Mouse (Mus musculus) left cerebral cortex, adult 11 months (tissue): Measurements from ENCODE around the gene Prss12.
"Not testable (repeated sequence)": the region's sequence is repeated elsewhere in the genome, so short reads cannot be mapped to it uniquely, and the experiment has no call there.

ENCODE experiments used
- DNase-seq: peaks from one replicate; pipeline ENCODE4 v3.0.0; 2022; ENCODE audit warnings: low spot score

Prss12 gene

DNA sequence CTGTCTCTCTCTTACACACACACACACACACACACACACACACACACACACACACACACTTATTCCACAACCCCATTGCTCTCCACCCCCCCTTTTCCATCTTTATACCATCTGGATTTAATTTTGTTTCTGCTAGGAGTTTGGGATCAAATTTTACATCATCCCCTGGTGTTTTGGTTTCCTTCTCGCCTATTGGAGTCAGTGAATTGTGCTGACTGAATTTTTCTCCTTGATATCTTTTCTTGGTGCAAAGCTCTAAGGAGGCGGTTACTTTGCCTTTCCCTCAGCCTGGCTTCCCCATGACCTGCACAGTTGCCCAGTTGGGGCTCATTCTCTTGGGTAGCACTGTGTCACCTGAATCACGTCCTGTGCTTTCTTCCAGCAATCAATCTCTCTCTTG, 30.1 kb downstream of the Prss12 start:
- DNase-seq = no peak

DNA sequence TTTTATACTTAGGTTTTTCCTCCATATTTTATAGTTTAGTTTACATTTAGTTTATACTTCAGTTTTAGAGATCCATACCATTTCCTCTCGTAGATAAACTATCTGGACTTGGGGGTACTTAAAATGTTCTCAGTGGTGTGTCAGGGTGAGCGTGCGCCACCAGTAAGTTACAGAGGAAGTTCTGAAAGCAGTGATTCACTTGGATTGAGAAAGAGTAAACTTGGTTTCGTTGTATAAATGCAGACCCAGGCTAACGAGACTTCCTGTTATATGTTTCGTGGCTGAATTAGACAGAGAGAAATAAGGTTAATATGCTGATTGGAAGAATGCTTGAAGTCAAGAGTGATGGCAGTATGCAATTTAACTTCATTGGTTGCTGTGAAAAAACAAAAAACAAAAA, 34.6 kb downstream of the Prss12 start:
- DNase-seq = no peak

DNA sequence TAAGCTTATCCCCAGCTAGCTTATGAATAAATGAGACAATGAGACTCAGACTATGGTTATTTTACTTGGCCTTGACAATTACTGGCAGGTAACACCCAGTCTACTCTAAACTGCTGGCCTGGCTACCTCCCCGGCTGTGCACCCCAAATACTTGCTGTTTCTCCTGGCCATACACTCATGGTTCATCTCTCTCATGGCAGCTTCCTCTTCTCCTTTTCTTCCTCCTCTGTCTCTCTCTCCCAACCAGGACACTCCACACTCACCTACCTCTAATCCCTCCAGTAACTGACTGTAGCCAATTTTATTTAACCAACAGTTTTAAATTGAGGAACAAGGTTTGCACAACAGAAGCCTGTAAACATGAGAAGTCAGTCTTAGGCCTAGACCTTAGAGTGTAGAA, 45.1 kb downstream of the Prss12 start:
- no peak for DNase-seq

DNA sequence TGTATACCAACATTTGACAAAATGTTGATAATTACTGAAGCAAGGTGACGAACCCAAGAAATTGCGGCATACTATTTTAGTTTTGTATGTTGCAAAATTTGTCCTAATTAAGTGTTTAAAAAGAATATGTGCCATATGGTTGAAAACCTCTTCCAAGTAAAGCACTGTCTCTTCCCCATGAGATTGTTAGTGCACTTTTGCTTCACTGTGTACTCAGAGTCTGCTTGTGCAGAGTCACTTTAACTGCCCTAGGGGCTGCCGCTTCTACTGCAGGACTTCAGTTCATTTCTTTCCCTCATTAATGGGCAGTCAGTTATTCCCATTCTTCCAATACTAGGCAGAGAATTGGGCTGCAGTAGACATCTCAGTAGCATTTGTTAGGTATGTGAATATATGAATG, 46.5 kb downstream of the Prss12 start:
- no peak for DNase-seq

DNA sequence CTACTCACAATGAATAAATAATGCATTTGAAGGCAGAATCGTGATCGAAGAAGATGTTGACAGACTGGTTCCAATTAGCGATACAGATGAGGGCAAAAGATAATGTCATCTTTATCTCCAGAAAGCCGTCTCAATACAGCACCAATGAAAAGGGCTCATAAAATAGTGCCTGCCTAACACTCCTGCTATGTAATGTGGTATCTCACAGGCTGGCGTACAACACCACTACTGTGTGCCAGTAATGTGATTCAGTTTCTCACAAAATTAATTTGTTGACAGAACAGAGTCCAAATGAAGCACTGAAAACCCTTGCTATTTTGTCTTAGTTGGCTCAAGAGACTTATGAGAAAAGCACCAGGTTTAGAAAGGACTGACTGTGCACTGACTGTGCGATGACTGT, 48.4 kb downstream of the Prss12 start:
- DNase-seq = no peak

DNA sequence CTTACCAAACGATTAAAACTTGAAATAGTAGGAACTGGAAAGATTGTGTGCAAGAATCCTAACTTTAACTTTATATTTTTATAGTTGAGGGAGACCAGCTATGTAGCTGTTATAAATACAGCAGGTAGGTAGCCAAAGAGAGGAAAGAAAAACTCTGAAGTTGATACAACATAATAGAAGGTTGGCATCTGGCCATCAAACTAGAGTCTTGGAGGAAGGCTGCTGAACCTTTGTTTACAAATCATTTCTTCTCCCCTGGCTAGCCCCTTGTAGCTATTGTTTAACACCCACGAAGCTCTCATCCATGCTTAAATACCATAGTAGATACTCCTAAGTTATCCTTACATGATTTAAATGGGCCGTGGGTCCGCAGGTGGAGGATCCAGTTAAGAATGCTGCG, 52.1 kb downstream of the Prss12 start:
- DNase-seq = no peak

DNA sequence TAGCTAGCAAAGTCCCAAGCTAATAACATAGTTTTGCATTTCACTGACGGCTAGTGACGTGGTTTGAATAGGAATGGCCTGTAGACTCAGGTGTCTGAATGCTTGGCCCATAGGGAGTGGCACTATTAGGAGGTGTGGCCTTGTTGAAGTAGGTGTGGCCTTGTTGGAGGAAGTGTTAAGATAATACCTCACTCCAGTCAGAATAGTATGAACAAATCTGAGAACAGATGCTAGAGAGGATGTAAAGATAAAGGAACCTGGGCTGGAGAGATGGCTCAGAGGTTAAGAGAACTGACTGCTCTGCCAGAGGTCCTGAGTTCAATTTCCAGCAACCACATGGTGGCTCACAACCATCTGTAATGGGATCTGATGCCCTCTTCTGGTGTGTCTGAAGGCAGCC, 55.1 kb downstream of the Prss12 start:
- not testable (repeated sequence) for DNase-seq

DNA sequence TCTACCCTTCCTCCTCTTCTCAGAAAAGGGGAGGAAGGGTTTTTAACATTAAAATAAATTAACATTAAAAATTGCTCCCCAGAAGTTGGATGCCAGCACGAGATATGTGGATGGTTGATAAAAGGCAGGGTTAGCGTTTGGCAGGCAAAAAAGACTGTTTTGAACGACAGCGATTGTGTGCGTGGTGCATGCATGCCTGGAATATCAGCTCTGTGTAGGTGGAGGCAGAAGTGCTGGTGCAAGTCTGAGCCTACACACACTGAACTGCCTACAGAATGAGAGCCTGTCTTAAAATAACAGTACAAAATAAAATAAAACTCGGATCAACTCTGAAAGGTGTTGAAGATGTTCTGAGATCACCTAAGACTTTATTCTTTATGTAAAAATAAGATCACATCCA, 57.2 kb downstream of the Prss12 start:
- DNase-seq = peak; percentile 48

DNA sequence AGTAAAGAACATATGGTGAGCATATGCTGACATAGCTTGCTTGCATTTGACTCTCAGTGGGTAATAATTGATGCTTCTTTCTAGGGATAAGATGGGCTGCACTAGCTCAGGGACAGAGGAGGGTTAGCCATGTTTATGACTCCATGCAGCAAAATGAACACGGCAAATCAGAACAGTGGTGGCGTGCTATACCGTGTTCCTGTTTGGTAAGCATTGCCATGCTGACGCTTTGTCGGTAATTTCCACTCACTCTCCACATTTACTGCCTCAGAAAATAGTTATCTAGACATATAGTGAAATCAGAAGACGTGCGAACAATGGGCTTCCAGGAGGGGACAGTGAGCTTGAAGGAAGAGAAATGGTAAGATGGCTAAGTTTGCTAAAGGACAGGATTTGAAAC, 58.1 kb downstream of the Prss12 start:
- DNase-seq = no peak

DNA sequence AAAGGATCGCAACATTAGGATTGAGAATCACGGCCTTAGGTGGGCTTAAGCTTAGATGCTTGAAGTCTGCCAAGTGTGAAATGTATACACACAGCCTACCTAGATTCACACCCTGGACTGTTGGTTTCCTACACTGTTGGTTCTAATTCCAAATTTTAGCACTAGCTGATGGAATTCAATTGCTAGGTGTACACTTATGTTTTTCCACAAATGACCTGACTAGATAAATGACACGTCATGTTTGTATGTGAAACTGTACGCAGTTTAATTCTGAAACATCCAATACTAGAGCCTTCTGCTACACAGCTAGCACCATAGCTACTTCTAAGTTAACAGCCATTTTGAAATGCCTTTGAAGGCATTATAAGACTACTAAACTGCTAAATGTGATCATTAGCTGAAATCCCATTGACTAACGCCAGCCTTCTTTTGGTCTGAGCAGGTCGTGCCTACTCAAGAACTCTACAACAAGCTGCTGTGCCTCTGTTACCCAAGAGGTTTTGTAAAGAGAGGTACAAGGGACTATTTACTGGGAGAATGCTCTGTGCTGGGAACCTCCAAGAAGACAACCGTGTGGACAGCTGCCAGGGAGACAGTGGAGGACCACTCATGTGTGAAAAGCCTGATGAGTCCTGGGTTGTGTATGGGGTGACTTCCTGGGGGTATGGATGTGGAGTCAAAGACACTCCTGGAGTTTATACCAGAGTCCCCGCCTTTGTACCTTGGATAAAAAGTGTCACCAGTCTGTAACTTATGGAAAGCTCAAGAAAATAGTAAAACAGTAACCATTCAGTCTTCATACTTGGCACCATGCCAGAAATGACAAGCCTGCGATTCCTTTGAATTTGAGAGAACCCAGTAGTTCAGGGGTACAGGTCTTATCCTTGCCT, 59.3 kb downstream of the Prss12 start:
- no peak for DNase-seq

DNA sequence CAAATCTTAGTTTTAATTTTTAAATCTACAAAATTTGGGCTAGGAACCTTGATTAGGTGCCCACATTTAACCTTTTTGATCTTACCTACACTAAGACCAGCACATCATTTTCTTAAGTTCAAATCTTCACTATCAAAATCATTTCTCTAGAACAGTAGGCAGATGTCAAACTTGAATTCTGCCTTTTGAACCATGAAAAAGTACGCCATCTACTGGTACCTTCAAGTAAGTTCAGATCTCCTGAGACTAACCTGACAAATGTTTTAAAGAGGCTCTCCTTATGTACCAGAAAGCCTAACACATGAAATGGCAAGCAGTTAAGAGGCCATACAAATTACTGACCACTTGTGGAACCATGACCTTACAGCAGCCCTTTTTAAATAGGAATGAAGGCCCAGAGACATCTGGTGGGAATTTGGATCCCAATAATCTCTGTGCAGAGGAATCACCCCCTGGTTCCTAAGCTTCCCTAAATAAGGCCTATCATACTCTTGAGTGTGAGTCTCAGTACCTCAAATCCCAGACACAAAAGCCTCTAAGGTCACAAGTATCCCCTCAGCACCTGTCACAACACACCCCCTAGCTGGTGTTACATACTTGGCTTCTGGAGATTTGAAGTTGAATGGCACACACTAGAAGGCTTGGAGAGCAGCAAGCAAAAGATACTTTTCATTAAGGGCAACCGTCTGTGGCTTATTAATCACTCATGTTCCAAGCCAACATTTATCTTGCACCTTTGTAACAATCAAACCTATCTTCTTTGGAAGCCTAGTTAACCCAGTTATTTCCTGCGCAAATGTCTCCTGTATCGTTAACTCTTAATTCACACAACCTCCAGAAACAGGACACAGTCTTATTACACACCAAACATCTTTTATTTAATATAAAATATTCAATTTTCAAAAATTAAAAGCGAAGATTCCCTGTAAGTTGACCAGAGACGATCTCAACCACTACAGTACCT, 60.3 kb downstream of the Prss12 start:
- no peak for DNase-seq

DNA sequence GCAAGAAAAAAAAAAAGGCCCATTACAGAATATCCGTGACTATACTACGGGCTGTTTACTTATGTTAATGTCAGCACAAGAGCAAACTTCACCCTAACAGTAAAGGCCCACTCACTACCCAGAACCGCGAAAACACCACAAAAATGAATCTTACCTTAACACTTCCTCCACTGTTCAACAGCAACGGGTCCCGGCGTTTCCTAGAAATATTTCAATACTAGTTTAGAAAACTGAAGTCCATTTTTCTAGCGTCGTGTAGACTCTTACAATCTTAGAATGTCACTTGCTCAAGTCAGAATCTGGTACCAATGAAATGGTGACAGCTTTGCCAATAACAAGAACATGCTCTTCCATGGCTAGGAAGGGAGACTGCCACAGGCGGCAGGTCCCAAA, 60.9 kb downstream of the Prss12 start:
- DNase-seq = no peak

DNA sequence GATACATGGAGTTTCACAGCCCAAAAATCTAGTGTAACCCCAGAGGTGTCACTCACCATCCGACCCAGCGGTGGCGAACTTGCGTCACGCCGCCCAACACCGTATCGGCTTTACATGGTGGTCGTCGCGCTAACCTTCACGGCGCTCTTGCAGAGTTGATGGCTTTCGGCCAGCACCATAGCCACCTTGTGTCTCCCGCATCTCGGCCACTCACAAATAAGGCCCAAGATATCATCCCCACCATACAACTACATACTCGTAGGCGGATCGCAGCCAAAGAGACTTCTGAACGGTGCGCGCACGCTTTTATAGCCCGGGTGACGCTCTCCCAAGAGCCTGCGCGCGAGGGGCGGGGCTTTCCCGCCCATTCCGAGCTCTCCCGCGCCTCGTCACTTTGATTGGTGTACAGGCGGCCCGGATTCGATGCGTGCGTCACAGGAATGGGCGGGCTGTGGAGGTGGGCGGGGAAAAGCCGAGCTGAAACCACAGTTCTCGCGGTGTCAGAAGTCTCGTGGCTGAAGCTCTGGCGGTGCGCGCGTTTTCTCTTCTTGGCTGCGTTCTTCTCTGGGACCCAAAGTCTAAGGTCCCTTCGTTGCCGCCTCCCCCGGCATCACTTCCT, 61.5 kb downstream of the Prss12 start:
- peak; percentile 99 for DNase-seq

DNA sequence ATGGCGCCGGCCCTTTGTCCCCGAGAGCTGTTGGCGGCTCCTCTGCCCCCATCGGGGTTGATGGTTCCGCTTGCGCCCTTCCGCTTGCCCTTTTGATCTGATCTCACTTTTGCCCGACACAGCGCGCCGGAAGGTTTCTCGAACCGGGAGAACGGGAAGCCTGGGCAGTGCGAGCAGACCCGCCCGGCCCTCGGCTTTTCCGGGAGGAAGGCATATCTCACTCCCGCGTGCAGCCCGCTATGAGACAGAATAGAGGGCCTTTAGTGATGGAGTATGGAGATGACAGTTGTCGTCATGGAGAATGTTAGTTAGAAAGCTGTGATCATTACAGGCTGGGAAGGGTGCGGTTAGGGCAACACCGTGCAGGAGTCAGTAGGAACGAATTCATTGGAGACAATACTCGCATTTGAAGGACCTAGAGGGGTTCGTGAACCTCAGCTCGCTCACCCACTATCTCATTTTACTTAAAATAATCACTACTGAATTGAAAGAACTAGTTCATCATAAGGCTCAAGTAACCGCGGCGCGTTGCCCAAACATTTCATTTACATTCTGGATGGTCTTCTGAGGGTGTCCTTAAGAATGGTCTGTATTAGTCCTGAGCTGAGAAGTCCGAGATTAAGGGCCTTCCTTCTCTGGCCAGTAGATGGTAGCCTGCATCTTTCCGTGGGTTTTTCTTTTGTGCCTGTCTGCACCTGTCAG, 62.1 kb downstream of the Prss12 start:
- no peak for DNase-seq

DNA sequence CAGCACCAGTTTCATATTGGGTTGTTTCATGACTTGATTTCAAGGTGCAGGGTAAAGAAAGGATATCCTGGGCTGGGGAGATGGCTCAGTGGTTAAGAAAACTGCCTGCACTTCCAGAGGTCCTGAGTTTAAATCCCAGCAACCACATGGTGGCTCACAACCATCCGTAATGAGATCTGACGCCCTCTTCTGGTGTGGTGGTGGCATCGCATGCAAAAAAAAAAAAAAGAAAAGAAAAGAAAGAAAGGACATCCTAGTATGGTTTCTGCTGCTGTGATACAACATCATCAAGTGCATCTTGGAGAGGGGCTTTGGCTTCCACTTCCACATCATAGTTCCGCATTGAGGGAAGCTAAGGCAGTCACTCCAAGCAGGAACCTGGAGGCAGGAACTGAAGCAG, 65.1 kb downstream of the Prss12 start:
- no peak for DNase-seq

DNA sequence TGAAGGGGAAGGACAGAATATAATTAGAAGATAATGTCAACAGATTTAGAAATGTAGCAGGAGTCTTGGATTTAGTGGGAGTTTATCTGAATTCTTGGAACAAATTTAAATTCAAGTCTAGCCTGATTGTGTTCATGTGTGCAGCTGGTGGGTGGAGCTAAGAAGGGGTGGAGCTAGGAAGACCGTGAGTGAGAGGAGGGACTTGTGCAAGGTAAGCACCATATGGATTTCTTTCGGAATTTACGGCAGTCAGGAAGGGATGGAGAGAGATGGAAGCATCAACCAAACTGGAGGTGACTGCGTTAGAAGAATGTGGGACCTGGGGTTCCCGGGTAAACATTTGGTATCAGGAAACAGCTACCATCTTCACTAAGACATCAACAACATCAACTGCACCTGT, 68.2 kb downstream of the Prss12 start:
- no peak for DNase-seq

DNA sequence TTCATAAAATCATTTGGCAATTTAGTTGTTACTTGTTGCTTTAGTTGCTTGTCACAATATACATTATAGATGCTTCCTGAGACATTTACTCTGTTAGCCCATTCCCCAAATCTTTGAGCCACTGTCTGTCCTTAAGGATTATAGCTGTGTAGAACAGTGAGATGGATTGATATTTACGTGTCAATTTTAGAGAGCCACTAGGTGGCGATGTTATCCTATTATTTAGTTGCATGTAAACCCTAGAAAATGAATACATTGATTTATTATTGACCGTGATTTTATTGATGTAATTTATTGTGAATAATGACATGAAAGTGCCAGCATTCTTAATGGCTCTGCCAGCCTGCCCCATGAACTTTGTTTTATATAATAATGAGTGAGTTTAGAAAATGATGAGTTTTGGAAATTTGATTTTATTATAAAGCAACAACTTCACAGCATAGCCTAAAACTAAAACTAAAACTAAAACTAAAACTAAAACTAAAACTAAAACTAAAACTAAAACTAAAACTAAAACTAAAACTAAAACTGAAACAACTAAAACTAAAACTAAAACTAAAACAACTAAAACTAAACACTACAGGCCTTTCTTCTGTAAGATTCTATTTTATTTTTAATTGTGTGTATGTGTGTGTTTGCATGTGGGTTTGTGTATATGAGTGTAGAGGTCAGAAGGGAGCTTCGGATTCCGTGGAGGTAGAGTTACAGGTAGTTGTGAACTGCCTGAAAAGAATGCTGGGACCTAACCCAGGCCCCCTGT, 69.1 kb downstream of the Prss12 start:
- DNase-seq = peak; percentile 51

DNA sequence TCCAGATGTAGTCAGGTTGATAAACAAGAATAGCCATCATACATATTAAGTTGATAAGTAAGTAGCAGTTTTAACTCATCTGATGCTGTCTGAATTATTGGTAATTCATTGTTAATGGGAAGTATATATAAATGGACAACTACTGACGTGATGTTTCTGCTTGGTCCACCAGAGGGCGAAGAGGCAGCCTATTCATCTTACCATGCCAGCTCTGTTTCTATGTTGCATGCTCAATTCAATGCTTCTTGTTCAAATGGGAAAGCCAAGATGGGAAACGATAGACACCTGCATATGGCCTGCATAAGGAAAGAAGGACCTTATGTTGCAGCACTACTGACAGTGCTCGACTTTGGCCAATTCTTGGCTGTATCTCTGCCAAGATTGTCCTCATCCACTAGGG, 70.1 kb downstream of the Prss12 start:
- no peak for DNase-seq

DNA sequence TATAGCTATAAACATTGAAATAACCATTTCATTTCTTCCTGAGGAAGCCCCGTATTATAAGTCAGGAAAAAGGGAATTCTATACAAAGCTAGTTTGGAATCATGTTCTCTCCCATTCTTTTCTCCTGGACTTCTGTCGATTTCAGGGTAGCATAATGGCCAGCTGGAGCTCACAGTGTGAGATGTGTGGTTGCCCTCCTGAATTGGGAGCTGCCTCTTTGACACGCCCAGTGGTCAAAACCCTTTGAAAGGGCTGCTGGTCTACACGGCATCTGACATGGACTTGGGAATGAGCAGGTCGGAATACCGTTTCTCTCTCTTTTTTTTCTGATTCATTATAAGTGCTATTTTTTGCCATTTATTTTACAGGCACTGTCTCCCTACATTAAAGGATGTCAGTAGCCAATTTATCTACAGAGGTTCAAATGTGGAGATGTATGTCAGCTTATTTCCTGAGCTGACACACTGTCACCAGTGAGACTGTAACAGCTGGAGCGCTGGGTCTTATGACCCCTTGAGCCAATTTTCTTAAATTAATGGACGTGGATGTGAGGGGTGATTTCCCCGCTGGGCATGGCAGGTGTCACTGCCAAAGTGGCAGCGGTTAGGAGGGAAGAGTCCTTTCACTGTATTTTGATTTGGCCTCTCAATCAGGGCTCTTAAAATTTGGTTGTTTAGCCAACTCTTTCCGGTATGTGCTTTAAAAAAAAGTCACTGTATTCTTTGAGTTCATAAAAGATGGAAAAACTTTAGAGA, 79.8 kb downstream of the Prss12 start:
- DNase-seq = no peak

DNA sequence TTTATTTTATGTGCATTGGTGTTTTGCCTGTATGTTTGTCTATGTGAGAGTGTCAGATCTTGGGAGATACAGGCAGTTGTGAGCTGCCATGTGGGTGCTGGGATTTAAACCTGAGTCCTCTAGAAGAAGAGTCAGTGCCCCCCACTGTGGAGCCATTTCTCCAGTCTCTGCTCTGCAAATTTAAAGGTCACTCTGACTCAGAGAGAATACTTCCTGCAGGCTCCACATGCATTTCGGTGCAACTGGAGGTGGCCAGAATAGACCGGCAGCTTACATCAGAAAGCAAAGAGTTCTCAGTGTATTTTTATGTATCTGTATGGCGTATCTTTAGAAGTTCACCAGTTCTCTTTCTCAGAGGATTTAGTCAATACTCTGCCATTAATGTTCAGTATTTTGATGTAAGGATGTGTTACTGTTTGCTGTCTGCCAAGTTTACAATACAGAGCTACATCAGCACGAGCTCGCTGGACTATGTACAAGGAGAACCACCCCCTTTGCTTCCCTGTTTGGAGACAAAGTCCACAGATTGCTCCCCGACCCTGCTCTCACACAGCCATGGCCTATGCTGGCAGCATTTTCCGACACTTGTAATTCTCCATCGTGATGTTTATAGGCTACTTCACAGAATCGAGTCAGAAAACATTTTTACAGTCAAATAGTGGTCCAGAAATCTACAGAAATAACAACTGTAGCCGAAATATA, 81.2 kb downstream of the Prss12 start:
- no peak for DNase-seq
